ENCODE assay signal across 8 mouse cellular contexts in the genomic region with DNA sequence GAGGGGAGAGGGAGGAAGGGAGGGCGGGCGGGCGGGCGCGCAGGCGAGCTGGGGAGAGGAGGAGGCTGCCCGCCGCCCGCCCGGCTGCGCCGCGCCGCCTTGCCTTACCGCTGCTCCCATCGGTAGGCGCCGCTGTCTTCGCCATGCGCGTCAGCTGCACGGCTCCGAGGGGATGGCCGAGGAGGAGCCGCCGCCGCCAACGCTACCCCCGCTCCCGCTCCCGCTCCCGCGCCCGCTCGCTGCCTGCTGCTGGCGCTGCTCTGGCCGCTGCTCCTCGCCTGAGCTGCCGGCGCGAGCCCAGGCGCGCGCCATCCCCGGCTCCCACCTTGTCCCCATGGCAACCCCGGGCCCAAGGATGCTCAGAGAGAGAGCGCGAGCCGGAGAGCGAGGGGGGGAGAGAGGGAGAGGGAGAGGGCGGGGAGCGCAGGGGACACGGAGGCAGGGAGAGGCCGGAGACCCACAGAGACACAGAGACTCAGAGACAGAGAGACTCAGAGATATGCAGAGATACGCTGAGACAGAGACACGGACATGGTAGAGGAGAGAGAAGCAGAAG. TPM values are rescaled to one million over a fixed set of nuclear protein-coding genes. Genes with fewer than 3 reads are reported as not detected.
DNase-seq lines count a peak whose midpoint lies in the region; ATAC-seq and TF ChIP-seq lines count a peak whose summit lies in the region.

Gene Pou2f2, minus strand, starts transcription at position 121 of the 556 bp plus-strand sequence.

- H3K4me2 ChIP-seq in embryonic facial prominence, embryonic 12.5 days (replicated peaks) = peak within 1 kb of the TSS; percentile 87
- H3K4me2 ChIP-seq in kidney, embryonic 15.5 days = peak within 1 kb of the TSS; percentile 92
- H3K4me2 ChIP-seq in limb, embryonic 14.5 days (replicated peaks; ENCODE audit: low read depth, low read length, severe bottlenecking) = peak within 1 kb of the TSS; percentile 93
- H3K4me2 ChIP-seq in midbrain, embryonic 14.5 days (ENCODE audit: low read length) = peak within 1 kb of the TSS; percentile 92

- peak within 1 kb of the TSS; percentile 54 for H3K4me3 ChIP-seq in embryonic facial prominence, embryonic 12.5 days
- H3K4me3 ChIP-seq in kidney, embryonic 15.5 days (replicated peaks) = peak within 1 kb of the TSS; percentile 53
- H3K4me3 ChIP-seq in limb, embryonic 14.5 days (replicated peaks; ENCODE audit: low read length) = peak within 1 kb of the TSS; percentile 47
- peak within 1 kb of the TSS; percentile 81 for H3K4me3 ChIP-seq in midbrain, embryonic 14.5 days (replicated peaks; ENCODE audit: low read depth, low read length)

- peak within 1 kb of the TSS; percentile 50; the same call in 1 of the 2 replicates for H3K27ac ChIP-seq in embryonic facial prominence, embryonic 12.5 days
- no peak within 1 kb of the TSS for H3K27ac ChIP-seq in kidney, embryonic 15.5 days
- no peak within 1 kb of the TSS for H3K27ac ChIP-seq in limb, embryonic 14.5 days (replicated peaks; ENCODE audit: low read depth, low read length)
- H3K27ac ChIP-seq in midbrain, embryonic 14.5 days (replicated peaks; ENCODE audit: low read depth, low read length) = peak within 1 kb of the TSS; percentile 99

- peak; percentile 84 for ATAC-seq in embryonic facial prominence, embryonic 12.5 days (ENCODE audit: insufficient number of reproducible peaks, insufficient read depth, low FRiP score, low TSS enrichment)
- peak; percentile 88 for ATAC-seq in kidney, embryonic 15.5 days (replicated peaks; ENCODE audit: low FRiP score)
- peak; percentile 87 for ATAC-seq in limb, embryonic 14.5 days (ENCODE audit: low FRiP score, low read depth)
- peak; percentile 92 for ATAC-seq in midbrain, embryonic 14.5 days (ENCODE audit: low FRiP score, low TSS enrichment)

- under 1% methylated on average over 38 of the region's 56 CpGs for WGBS in embryonic facial prominence, embryonic 12.5 days
- under 1% methylated on average over 33 of the region's 56 CpGs for WGBS in kidney, embryonic 15.5 days
- 7% methylated on average over 25 of the region's 56 CpGs for WGBS in limb, embryonic 14.5 days
- WGBS in midbrain, embryonic 14.5 days = under 1% methylated on average over 49 of the region's 56 CpGs

- H3K9ac ChIP-seq in embryonic facial prominence, embryonic 12.5 days = peak within 1 kb of the TSS; percentile 59
- 0 out of 2 replicates have a peak within 1 kb of the TSS, but pooled peaks have one; percentile 14 for H3K9ac ChIP-seq in kidney, embryonic 15.5 days
- peak within 1 kb of the TSS; percentile 36 for H3K9ac ChIP-seq in limb, embryonic 14.5 days (ENCODE audit: low read depth, low read length, severe bottlenecking)
- peak within 1 kb of the TSS; percentile 99 for H3K9ac ChIP-seq in midbrain, embryonic 14.5 days (replicated peaks; ENCODE audit: low read length)

- no peaks in the 10 kb centered on the region for H3K9me3 ChIP-seq in embryonic facial prominence, embryonic 12.5 days
- no peaks in the 10 kb centered on the region for H3K9me3 ChIP-seq in kidney, embryonic 15.5 days (replicated peaks)
- H3K9me3 ChIP-seq in limb, embryonic 14.5 days (ENCODE audit: control insufficient read depth, low read length) = no peaks in the 10 kb centered on the region
- no peaks in the 10 kb centered on the region for H3K9me3 ChIP-seq in midbrain, embryonic 14.5 days (ENCODE audit: control insufficient read depth, low read length)

- peaks cover 91% of the 10 kb centered on the region for H3K27me3 ChIP-seq in embryonic facial prominence, embryonic 12.5 days
- H3K27me3 ChIP-seq in kidney, embryonic 15.5 days = peaks cover 95% of the 10 kb centered on the region
- H3K27me3 ChIP-seq in limb, embryonic 14.5 days (ENCODE audit: control insufficient read depth, insufficient read depth, low read length) = peaks cover 69% of the 10 kb centered on the region
- H3K27me3 ChIP-seq in midbrain, embryonic 14.5 days (ENCODE audit: control insufficient read depth, insufficient read depth, low read length) = peaks cover 20% of the 10 kb centered on the region

- no peaks in the 10 kb centered on the region for H3K36me3 ChIP-seq in embryonic facial prominence, embryonic 12.5 days
- no peaks in the 10 kb centered on the region for H3K36me3 ChIP-seq in kidney, embryonic 15.5 days
- no peaks in the 10 kb centered on the region for H3K36me3 ChIP-seq in limb, embryonic 14.5 days (ENCODE audit: control insufficient read depth, insufficient read depth, low read length)
- H3K36me3 ChIP-seq in midbrain, embryonic 14.5 days (ENCODE audit: control insufficient read depth, insufficient read depth, low read length) = no peaks in the 10 kb centered on the region

- DNase-seq in urinary bladder, adult 18-20 months (ENCODE audit: low spot score in 2 of 2) = peak; percentile 35 to 68
- DNase-seq in urinary bladder, postnatal 10 days (ENCODE audit: low spot score) = no peak
- DNase-seq in heart, adult 9 months (ENCODE audit: low spot score in 2 of 2) = peak; percentile 49 to 61
- DNase-seq in limb, embryonic 14.5 days (ENCODE audit: low spot score) = peak; percentile 77
- peak; percentile 96 for DNase-seq in midbrain, embryonic 14.5 days
- peak; percentile 54 to 71 for DNase-seq in spleen, postnatal 36 days (ENCODE audit: low spot score in 2 of 2)

- H3K4me1 ChIP-seq in embryonic facial prominence, embryonic 12.5 days = peaks cover 9% of the 10 kb centered on the region; the same call in 1 of the 2 replicates
- H3K4me1 ChIP-seq in kidney, embryonic 15.5 days = peaks cover 21% of the 10 kb centered on the region
- peaks cover 11% of the 10 kb centered on the region; the same call in 1 of the 2 replicates for H3K4me1 ChIP-seq in limb, embryonic 14.5 days (ENCODE audit: control insufficient read depth, insufficient read depth, low read length)
- H3K4me1 ChIP-seq in midbrain, embryonic 14.5 days (ENCODE audit: control insufficient read depth, insufficient read depth, low read length) = peaks cover 36% of the 10 kb centered on the region

- TF ChIP-seq POLR2A in limb, embryonic 14.5 days (IDR thresholded peaks at IDR 0.05; ENCODE audit: borderline replicate concordance, extremely low read depth, insufficient read depth, insufficient read length) = no peak

RNA-seq across cellular contexts. Expression of gene Pou2f2, which starts in this region (rescaled TPM):
- 2.3 and 3.2 TPM in 2 replicates for polyA plus RNA-seq in embryonic facial prominence, embryonic 12.5 days (2016; fragmentation: Nextera tagmentation; extraction: Ambion mirVana)
- polyA plus RNA-seq in kidney, embryonic 15.5 days (2015; fragmentation: Nextera tagmentation; extraction: Ambion mirVana) = 0.64 and 2.5 TPM in 2 replicates
- polyA plus RNA-seq in limb, embryonic 14.5 days (2012; rRNA removed) = 1.3 and 2.6 TPM in 2 replicates
- polyA plus RNA-seq in limb, embryonic 14.5 days (2014; fragmentation: Nextera tagmentation; extraction: Ambion mirVana) = 0.55 and 1.9 TPM in 2 replicates
- 40.6 and 46.7 TPM in 2 replicates for polyA plus RNA-seq in midbrain, embryonic 14.5 days (2014; fragmentation: Nextera tagmentation; extraction: Ambion mirVana)

Comparison
In these comparisons a context has a peak if more than half of its experiments do, and no peak if none do; other contexts are left out.
1. H3K27ac ChIP-seq: peak in embryonic facial prominence, embryonic 12.5 days (single experiment) and midbrain, embryonic 14.5 days (single experiment); none in kidney, embryonic 15.5 days (single experiment) and limb, embryonic 14.5 days (single experiment).
2. H3K9ac ChIP-seq: peak in every context shown above with its lines; median percentile 99 in midbrain, embryonic 14.5 days; 59 in embryonic facial prominence, embryonic 12.5 days; 36 in limb, embryonic 14.5 days; 14 in kidney, embryonic 15.5 days.
3. Peak in every context shown above with its lines, with median percentiles within 50 percentile points of each other: ATAC-seq, H3K4me2 ChIP-seq and H3K4me3 ChIP-seq.